Mouse (Mus musculus) neural tube, embryonic 10.5 days (tissue): ENCODE data around the gene Mpo.

Experiments used
- DNase-seq: peaks from one replicate; pipeline ENCODE4 v3.0.0-alpha.2; 2017; ENCODE audit warnings: low spot score; ENCODE audit errors: extremely low spot score

Gene Mpo

GRCm38 (mm10) chr11:87802621-87803020 is 9.2 kb downstream of the Mpo start:
- DNase-seq, result peak; percentile 30

- no peak for DNase-seq
Observed at GRCm38 (mm10) chr11:87805448-87805847, 12.1 kb downstream of the Mpo start.

GRCm38 (mm10) chr11:87807433-87807832 is 14.1 kb downstream of the Mpo start:
- DNase-seq, result no peak

- no peak for DNase-seq
Observed at GRCm38 (mm10) chr11:87808236-87808635, 14.9 kb downstream of the Mpo start.

GRCm38 (mm10) chr11:87811396-87811795 is 18.0 kb downstream of the Mpo start:
- DNase-seq, result no peak

- DNase-seq, result no peak
Observed at GRCm38 (mm10) chr11:87814831-87815230, 21.4 kb downstream of the Mpo start.

- DNase-seq, result peak; percentile 59
Observed at GRCm38 (mm10) chr11:87816707-87817442, 23.5 kb downstream of the Mpo start.

- no peak for DNase-seq
Observed at GRCm38 (mm10) chr11:87817443-87817773, 24.0 kb downstream of the Mpo start.

GRCm38 (mm10) chr11:87821502-87821901 is 28.1 kb downstream of the Mpo start:
- no peak for DNase-seq

GRCm38 (mm10) chr11:87828239-87828900 is 35.0 kb downstream of the Mpo start, which contains the start of gene Lpo:
Gene Lpo (minus strand): TSS chr11:87828289.
- no peak for DNase-seq

- DNase-seq, result no peak
Observed at GRCm38 (mm10) chr11:87840676-87841075, 47.3 kb downstream of the Mpo start.

GRCm38 (mm10) chr11:87841436-87841835 is 48.1 kb downstream of the Mpo start:
- DNase-seq, result no peak

GRCm38 (mm10) chr11:87846968-87847600 is 53.7 kb downstream of the Mpo start:
- no peak for DNase-seq

GRCm38 (mm10) chr11:87847884-87848283 is 54.5 kb downstream of the Mpo start:
- no peak for DNase-seq

- DNase-seq, result peak; percentile 96
Observed at GRCm38 (mm10) chr11:87852690-87853596, 59.6 kb downstream of the Mpo start, which contains the start of gene Mks1. Gene Mks1 (plus strand): TSS chr11:87853215.

GRCm38 (mm10) chr11:87853597-87853954 is 60.2 kb downstream of the Mpo start:
- no peak for DNase-seq
